Mouse (Mus musculus) left cerebral cortex, adult 11 months (tissue): ENCODE data around the gene Ankra2.

Experiments
- DNase-seq: peaks from one replicate; pipeline ENCODE4 v3.0.0; 2022; ENCODE audit warnings: low spot score

Ankra2 gene

GRCm38 (mm10) chr13:98262636-98263457 lies at the start of gene Ankra2, which contains the start of gene Utp15:
Gene Ankra2, plus strand, starts transcription at chr13:98263074.
Gene Utp15, minus strand, starts transcription at chr13:98263041.
- DNase-seq: peak; percentile 97

GRCm38 (mm10) chr13:98222848-98223247 lies 40.0 kb upstream of the Ankra2 start:
- DNase-seq: no peak

GRCm38 (mm10) chr13:98226225-98226624 lies 36.6 kb upstream of the Ankra2 start:
- no peak for DNase-seq

- DNase-seq: no peak
Observed at GRCm38 (mm10) chr13:98230511-98230910, 32.4 kb upstream of the Ankra2 start.

DNA sequence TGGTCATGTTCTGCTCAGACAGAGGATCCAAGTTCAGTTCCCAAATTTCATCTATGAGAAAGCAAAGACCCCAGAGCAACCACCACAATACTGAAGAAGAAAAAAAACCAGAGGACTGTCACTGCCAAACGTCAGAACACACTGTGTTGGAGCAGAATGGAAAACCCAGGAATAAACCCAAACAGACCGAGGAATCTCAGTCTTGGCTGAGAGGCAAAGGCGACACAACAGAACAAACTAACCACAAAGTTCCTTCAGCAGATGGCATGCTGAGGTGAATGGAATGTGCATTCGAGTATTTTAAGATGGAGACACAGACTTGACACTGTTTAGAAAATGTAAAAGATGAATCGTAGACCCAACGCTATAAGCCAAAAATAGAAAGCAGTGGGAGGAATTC lies 27.4 kb upstream of the Ankra2 start:
- DNase-seq: no peak

GRCm38 (mm10) chr13:98239978-98240641 lies 22.8 kb upstream of the Ankra2 start:
- DNase-seq: peak; percentile 38

DNA sequence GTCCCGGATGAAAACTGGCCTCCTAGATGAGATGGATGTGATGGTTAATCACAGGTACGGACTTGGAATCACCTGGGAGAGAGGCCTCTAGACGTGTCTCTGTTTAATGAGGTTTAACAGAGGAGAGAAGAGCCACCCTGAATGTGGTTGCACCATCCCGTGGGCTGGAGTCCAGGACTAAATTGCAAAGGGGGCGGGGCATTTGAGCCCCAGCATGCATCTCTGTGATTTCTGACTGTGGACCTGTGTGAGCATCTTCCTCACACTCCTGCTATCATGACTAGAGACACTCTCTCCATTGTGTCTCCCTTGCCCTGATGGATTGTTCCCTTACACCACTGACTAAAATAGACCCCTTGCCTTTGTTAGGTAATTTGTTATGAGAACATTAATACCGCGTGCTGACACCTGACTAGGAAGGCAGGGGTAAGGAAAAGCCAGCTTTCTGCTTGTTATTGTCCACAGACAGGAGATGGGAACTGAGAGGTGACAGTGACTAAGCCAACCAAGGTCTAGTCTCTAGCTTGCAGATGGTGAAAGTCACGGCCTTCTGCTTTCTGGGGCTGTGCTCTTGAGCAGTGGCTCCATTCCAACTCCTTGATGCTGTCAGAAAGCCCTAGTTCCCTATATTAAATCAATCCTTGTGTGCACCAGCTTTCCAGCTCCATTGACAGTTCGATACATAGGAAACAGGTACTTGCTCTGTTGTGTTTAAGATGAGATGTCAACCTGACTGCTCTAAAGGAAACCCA lies 21.2 kb upstream of the Ankra2 start:
- no peak for DNase-seq

DNA sequence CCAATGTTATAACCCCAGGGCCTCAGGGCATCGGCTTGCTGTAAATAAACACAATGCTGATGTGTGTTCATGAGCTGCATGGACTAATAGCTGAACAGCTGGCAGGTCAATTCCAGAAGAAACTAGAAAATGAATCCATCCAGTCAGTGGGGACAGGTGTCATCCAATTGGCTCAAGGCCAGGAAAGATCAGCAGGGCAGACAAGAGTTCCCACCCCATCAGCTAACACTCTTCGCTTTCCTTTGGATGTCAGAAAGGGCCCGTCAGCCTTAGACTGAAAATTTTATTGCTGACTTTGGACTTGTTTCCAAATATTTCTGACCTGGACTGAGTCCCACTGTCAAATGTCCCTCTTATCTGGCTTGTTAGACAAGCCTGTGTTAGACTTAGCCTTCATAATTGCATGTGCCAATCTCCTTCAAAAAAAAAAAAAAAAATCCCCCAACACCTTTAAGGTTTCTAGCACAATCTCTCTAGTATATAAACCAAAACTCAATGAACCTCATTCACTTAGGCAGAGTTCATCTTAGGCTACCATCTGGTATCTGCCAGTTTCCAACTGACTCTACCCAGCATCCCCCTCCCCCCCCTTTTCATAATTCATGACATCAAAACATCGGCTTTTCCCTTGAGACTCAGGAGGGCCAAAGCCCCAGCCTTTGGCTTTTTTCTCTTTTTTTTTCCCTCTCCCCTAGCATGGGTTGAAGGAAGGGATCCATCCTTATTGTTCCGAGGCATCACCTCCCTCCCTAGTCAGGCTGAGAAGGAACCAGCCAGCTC lies 18.1 kb upstream of the Ankra2 start:
- no peak for DNase-seq

DNA sequence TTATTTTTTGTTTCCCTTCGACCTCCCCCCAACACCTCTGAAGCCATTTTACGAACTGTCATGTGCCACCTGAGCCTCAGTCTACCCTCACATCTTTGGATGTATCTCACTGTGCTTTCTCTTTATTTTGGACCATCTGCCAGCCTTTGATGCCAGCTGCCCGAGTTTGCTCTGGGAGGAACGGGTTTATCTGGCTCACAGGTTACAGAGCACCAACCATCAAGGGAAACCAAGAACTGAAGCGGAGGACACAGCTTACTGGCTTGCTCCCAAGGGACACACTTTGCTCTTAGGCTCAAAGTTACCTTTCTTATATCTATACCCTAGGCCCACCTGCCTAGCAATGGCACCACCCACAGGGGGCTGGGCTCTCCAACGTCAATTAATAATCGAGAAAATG lies 17.5 kb upstream of the Ankra2 start:
- DNase-seq: no peak

GRCm38 (mm10) chr13:98249594-98249993 lies 13.3 kb upstream of the Ankra2 start:
- DNase-seq: no peak

DNA sequence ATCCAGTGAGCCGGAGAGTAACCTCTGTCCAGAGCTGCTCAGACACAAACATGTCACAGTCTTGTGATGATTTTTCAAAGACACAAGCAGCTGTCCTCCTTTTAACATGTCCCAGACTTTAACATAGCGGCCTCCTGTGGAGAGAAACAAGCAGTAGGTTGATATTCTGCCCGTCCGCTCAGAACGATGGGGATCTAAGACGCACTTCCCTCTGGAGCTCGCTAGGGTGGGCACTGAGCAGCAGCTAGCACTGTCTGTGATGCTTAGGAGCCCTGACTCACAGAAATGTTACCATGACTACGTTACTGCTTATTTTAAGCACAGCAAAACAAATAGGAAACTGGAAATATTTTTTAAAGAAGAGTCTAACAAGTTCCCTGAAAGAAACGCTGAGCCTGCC lies 8.0 kb upstream of the Ankra2 start:
- peak; percentile 51 for DNase-seq

GRCm38 (mm10) chr13:98263458-98263987 lies 649 bp downstream of the Ankra2 start:
- DNase-seq: no peak

GRCm38 (mm10) chr13:98264111-98264510 lies 1.2 kb downstream of the Ankra2 start:
- DNase-seq: no peak

DNA sequence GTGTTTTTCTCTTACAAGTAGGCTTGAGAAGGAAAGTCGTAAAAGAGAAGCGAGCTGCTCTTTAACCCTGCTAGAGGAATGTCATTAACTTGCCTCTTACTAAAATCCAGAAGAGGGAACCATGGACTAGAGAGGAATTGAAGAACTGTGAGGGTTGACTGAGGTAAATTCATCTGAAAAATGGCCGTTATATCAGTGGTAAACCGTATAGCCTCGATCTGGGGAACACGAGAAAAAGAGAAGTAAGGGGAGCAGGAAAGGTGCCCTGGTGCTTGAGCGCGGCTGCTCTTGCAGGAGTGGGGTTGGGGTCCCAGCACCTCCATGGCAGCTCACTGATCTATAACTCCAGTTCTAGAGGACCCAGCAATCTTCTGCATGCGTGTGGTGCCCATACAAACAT lies 11.1 kb downstream of the Ankra2 start:
- DNase-seq: no peak

- no peak for DNase-seq
Observed at GRCm38 (mm10) chr13:98275646-98276045, 12.8 kb downstream of the Ankra2 start.

GRCm38 (mm10) chr13:98276253-98276652 lies 13.4 kb downstream of the Ankra2 start:
- no peak for DNase-seq

DNA sequence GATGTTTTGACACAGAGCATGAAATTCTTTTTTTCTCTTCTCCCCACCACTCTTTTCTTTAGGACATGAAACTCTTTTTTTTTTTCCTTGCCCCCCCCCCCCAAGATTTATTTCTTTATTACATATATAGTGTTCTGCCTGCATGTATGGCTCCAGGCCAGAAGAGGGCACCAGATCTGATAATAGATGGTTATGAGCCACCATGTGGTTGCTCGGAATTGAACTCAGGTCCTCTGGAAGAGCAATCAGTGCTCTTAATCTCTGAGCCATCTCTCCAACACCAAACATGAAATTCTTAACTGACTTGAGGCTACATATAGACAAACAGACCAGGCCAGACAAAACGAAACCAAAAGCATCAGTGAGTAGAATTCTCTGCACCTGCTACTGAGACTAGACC lies 14.6 kb downstream of the Ankra2 start:
- DNase-seq: no peak

DNA sequence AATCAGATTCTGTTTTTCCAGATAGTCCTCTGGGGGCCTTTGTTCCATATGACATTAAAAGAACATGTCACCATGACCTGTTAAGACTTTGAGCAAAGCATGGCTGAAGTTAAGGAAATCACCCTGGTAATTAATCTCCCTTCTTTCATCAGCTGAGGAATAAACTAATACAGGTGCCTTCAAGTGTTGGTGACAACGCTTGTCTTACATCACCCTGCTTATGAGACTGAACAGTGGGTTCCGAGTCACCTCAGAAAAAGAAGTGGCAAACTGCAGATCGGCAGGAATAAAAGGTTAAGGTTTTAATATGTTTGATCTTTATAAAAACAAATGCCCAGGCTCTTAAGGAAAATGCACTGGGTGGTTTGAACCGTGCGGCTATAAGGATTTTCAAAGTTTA lies 16.8 kb downstream of the Ankra2 start, which contains the start of gene Gm21976:
TSS of gene Gm21976 (plus strand) at position 202 of the 400 bp plus-strand sequence.
- no peak for DNase-seq

GRCm38 (mm10) chr13:98280990-98281650 lies 18.2 kb downstream of the Ankra2 start:
- no peak for DNase-seq

GRCm38 (mm10) chr13:98290719-98291118 lies 27.8 kb downstream of the Ankra2 start:
- no peak for DNase-seq

DNA sequence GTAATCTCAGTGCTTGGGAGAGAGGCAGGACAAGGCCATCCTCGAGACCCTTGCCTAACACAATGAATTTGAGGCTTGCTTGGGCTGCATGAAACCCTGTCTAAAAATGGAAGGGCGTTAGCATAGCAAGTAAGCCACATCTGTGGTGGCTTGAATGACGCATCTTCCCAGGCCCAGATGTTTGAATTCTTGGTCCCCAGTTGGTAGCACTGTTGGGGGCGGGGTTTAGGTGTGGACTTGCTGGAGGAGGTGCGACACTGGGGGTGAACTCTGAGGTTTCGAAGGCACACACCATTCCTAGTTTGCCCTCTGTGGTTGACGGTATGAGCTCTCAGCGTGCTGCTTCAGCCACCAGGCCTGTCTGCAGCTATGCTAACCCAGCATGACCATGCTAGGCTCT lies 28.8 kb downstream of the Ankra2 start:
- DNase-seq: no peak
